Mouse (Mus musculus): ENCODE results near the gene Nip7. TPM values are rescaled to one million over a fixed set of nuclear protein-coding genes. Genes with fewer than 3 reads are reported as not detected.
"Not testable (repeated sequence)": the region's sequence is repeated elsewhere in the genome, so short reads cannot be mapped to it uniquely, and the experiment has no call there.

Nip7 gene
- polyA plus RNA-seq, 1 experiment from 2014 or later = 80.7 TPM

DNA sequence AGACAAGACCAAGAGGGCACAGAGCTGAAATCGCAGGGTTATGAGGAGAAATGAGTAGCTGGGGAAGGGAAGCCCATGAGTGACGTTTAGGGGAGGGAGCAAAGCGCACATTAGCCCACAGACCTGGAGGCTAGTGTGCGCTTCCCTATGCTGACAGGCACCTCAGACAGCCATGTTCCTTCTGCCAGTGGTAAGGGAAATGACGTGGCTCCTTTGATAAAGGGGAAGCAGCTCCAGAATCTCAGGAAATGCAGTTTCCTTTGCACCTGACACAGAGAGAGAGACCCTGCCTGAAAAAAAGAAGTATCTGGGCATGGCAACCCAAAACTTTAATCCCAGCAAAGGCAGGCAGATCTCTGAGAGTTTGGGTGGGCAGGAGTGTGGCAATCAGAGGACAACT lies 26.6 kb upstream of the Nip7 start:
- 0 out of 2 replicates have a peak overlapping the region, but pooled peaks have one; percentile 50 for H3K27ac ChIP-seq
- ATAC-seq (replicated peaks; ENCODE audit: low FRiP score, low read depth) (no peak), DNase-seq (ENCODE audit: low spot score) (no peak)
- WGBS = 65% methylated on average over 5 of the region's 5 CpGs
- H3K9me3 ChIP-seq (replicated peaks; ENCODE audit: low read length) = no peaks in the 10 kb centered on the region
- H3K9ac ChIP-seq (ENCODE audit: low read depth, low read length) = no peak overlapping the region
- no peaks in the 10 kb centered on the region for H3K36me3 ChIP-seq (ENCODE audit: insufficient read depth, low read length)
- H3K4me2 ChIP-seq (ENCODE audit: low read length) = no peak overlapping the region
- peaks cover 11% of the 10 kb centered on the region for H3K4me1 ChIP-seq (replicated peaks; ENCODE audit: insufficient read depth, low read length)
- TF ChIP-seq CTCF (IDR thresholded peaks at IDR 0.05; ENCODE audit: low read depth) = no peak
- H3K27me3 ChIP-seq (ENCODE audit: insufficient read depth, low read length) = no peaks in the 10 kb centered on the region
- no peak overlapping the region for H3K4me3 ChIP-seq (replicated peaks; ENCODE audit: low read depth, low read length)

DNA sequence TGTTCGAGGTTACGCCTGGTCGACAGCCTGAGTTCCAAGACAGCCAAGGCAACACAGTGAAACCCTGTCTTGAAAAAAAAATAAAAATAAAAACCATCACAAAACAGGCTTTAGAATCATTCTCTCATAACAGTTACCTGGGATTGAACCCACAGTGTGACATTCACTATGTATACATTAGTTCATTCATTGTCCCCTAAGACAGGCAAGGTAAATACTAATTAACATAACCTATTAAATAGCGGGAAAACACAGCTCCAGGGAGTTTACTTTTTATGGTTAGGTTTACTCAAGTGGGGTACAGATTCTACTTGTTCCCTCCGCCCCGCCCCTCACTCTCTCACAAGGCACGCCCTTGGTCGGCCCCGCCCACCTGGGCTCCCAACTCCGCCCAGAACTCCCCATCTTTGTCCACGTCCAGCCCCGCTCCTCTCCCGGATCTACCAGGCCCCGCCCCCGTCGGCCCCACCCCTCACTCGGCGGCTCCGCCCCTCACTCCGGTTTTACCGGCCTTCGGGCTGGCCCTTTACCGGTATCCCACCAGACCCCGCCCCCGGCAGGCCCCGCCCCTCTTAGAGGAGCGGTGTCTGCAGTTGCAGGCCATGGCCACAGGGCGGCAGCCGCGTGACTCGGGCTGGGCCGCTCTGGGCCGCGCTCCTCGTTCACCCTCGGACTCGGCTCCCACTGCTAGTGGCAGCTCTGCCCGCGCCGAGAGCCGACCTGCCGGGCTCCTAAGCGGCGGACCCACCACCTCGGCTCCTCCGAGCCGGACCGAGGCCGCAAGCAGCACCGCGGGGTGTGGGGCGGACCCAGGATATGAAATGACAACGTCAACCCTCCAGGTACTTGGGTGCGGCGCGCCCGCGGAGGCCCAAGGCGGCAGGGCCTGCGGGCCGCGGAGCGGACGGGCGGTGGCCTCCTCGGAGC lies 25.8 kb upstream of the Nip7 start, which contains the start of gene Vps4a:
Gene Vps4a, plus strand, starts transcription at position 573 of the 927 bp plus-strand sequence.
- peaks cover 11% of the 10 kb centered on the region for H3K4me1 ChIP-seq (replicated peaks; ENCODE audit: insufficient read depth, low read length)
- H3K4me2 ChIP-seq (ENCODE audit: low read length) = peak within 1 kb of the TSS; percentile 82
- TF ChIP-seq CTCF (IDR thresholded peaks at IDR 0.05; ENCODE audit: low read depth) = peak; percentile 86
- peak within 1 kb of the TSS; percentile 84 for H3K27ac ChIP-seq
- DNase-seq (ENCODE audit: low spot score) = peak; percentile 95
- peak within 1 kb of the TSS; percentile 95 for H3K4me3 ChIP-seq (replicated peaks; ENCODE audit: low read depth, low read length)
- no peaks in the 10 kb centered on the region for H3K27me3 ChIP-seq (ENCODE audit: insufficient read depth, low read length)
- no peaks in the 10 kb centered on the region for H3K36me3 ChIP-seq (ENCODE audit: insufficient read depth, low read length)
- peak; percentile 94 for ATAC-seq (replicated peaks; ENCODE audit: low FRiP score, low read depth)
- 4% methylated on average over 64 of the region's 66 CpGs for WGBS
- H3K9me3 ChIP-seq (replicated peaks; ENCODE audit: low read length) = no peaks in the 10 kb centered on the region
- H3K9ac ChIP-seq (ENCODE audit: low read depth, low read length) = peak within 1 kb of the TSS; percentile 92

DNA sequence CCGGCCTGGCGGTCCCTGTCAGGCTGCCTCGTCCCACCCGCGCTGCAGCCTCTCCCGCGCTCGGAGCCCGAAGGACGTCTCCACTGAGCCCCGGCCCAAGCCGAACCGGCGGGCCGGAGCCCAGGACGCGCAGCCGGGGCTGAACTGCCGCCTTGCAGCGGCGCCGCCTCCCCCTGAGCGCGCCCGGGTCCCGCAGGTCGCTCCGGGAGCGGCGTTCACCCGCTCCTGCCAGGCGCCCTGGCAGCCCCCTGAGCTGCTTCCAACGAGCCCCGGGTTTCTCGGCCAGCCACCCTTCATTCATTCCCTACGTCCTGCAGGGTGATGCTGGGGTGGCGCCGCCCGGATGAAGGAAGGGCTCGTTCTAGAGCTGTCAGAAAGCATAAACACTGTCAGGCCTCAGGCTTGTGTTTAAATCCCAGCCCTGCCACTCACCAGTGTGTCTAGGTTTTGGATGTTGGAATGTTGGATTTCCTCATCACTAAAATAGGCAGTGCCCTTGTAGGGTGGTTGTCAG lies 25.0 kb upstream of the Nip7 start:
- DNase-seq (ENCODE audit: low spot score) = no peak
- no peak for TF ChIP-seq CTCF (IDR thresholded peaks at IDR 0.05; ENCODE audit: low read depth)
- Histone ChIP-seq H3K4me1 (replicated peaks; ENCODE audit: insufficient read depth, low read length) (peaks cover 11% of the 10 kb centered on the region), H3K9ac (ENCODE audit: low read depth, low read length) (peak overlapping the region; percentile 92), H3K9me3 (replicated peaks; ENCODE audit: low read length) (no peaks in the 10 kb centered on the region), H3K4me3 (replicated peaks; ENCODE audit: low read depth, low read length) (peak overlapping the region; percentile 95), H3K4me2 (ENCODE audit: low read length) (peak overlapping the region; percentile 82), H3K27ac (peak overlapping the region; percentile 84), H3K27me3 (ENCODE audit: insufficient read depth, low read length) (no peaks in the 10 kb centered on the region), H3K36me3 (ENCODE audit: insufficient read depth, low read length) (no peaks in the 10 kb centered on the region)
- ATAC-seq (replicated peaks; ENCODE audit: low FRiP score, low read depth) = no peak; the same call in 1 of the 2 replicates
- 1% methylated on average over 36 of the region's 40 CpGs for WGBS

DNA sequence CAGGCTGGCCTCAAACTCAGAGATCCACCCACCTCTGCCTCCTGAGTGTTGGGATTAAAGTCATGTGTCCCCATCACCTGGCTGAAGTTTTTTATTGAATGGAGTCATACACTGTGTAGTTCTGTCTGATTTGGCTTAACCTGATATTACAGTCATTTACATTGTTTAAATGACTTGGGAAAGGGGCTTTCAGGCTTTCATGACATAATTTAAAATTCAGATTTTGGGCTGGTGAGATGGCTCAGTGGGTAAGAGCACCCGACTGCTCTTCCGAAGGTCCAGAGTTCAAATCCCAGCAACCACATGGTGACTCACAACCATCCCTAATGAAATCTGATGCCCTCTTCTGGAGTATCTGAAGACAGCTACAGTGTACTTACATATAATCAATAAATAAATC lies 23.1 kb upstream of the Nip7 start:
- H3K4me1 ChIP-seq (replicated peaks; ENCODE audit: insufficient read depth, low read length) = peaks cover 11% of the 10 kb centered on the region
- not testable (repeated sequence) for H3K4me2 ChIP-seq (ENCODE audit: low read length); H3K36me3 ChIP-seq (ENCODE audit: insufficient read depth, low read length); H3K9ac ChIP-seq (ENCODE audit: low read depth, low read length); H3K4me3 ChIP-seq (replicated peaks; ENCODE audit: low read depth, low read length); ATAC-seq (replicated peaks; ENCODE audit: low FRiP score, low read depth); H3K9me3 ChIP-seq (replicated peaks; ENCODE audit: low read length); H3K27me3 ChIP-seq (ENCODE audit: insufficient read depth, low read length); DNase-seq (ENCODE audit: low spot score); H3K27ac ChIP-seq
- 89% methylated on average over 2 of the region's 2 CpGs for WGBS

DNA sequence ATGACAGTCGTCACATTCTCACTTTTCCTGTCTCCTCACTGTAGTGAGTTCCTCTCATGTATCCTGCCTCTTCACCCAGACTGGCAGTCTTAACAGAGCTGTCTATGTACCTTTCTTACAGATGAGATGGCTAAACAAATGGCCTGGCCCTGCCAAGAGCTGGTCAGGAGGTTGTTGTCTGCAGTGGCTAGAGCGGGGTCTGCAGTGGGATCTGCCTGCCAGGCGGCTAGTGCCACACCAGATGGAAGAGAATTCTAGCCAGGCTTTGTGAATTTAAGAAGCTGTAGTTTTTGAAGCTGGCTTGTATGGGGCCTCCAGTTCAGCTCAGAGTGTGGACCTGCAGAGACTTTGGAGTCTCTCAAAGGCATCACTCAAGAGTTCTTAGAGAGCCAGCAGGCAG lies 21.0 kb upstream of the Nip7 start:
- Histone ChIP-seq H3K27ac (no peak overlapping the region), H3K4me3 (replicated peaks; ENCODE audit: low read depth, low read length) (no peak overlapping the region), H3K36me3 (ENCODE audit: insufficient read depth, low read length) (peaks cover 22% of the 10 kb centered on the region), H3K9ac (ENCODE audit: low read depth, low read length) (no peak overlapping the region), H3K9me3 (replicated peaks; ENCODE audit: low read length) (no peaks in the 10 kb centered on the region), H3K4me1 (replicated peaks; ENCODE audit: insufficient read depth, low read length) (peaks cover 11% of the 10 kb centered on the region), H3K27me3 (ENCODE audit: insufficient read depth, low read length) (no peaks in the 10 kb centered on the region), H3K4me2 (ENCODE audit: low read length) (no peak overlapping the region)
- DNase-seq (ENCODE audit: low spot score) (no peak), ATAC-seq (replicated peaks; ENCODE audit: low FRiP score, low read depth) (no peak)
- 89% methylated on average over 3 of the region's 3 CpGs for WGBS
- no peak for TF ChIP-seq CTCF (IDR thresholded peaks at IDR 0.05; ENCODE audit: low read depth)

DNA sequence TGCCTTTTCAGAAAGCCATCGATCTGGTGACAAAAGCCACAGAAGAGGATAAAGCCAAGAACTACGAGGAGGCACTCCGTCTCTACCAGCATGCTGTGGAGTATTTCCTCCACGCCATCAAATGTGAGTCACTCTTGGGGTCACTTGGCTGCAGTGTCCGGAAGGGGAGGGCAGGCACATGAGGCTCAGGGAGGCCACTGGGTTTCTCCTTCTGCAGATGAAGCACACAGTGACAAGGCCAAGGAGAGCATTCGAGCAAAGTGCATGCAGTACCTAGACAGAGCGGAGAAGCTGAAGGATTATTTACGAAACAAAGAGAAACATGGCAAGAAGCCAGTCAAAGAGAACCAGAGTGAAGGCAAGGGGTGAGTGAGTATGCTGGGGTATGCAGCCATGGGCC lies 20.1 kb upstream of the Nip7 start:
- Histone ChIP-seq H3K4me3 (replicated peaks; ENCODE audit: low read depth, low read length) (no peak overlapping the region), H3K27me3 (ENCODE audit: insufficient read depth, low read length) (no peaks in the 10 kb centered on the region), H3K4me2 (ENCODE audit: low read length) (no peak overlapping the region), H3K36me3 (ENCODE audit: insufficient read depth, low read length) (peaks cover 23% of the 10 kb centered on the region), H3K4me1 (replicated peaks; ENCODE audit: insufficient read depth, low read length) (peaks cover 11% of the 10 kb centered on the region), H3K9ac (ENCODE audit: low read depth, low read length) (no peak overlapping the region), H3K27ac (no peak overlapping the region), H3K9me3 (replicated peaks; ENCODE audit: low read length) (no peaks in the 10 kb centered on the region)
- no peak for TF ChIP-seq CTCF (IDR thresholded peaks at IDR 0.05; ENCODE audit: low read depth)
- ATAC-seq (replicated peaks; ENCODE audit: low FRiP score, low read depth) (no peak), DNase-seq (ENCODE audit: low spot score) (no peak)
- WGBS = 79% methylated on average over 8 of the region's 8 CpGs
